Mouse (Mus musculus): ENCODE results near the gene Amph. TPM values are rescaled to one million over a fixed set of nuclear protein-coding genes. Genes with fewer than 3 reads are reported as not detected.

Gene Amph
- total and polyA plus RNA-seq, 2 experiments: 0.09 TPM; not detected in 1

GRCm38 (mm10) chr13:18949626-18950200, 1.7 kb downstream of the Amph start:
- no peak overlapping the region for H3K9ac ChIP-seq (ENCODE audit: low read depth, low read length)
- no peaks in the 10 kb centered on the region for H3K79me2 ChIP-seq (ENCODE audit: control insufficient read depth, insufficient read depth, low read length)
- WGBS: 48% methylated on average over 11 of the region's 11 CpGs
- no peak overlapping the region for H3K27ac ChIP-seq (replicated peaks; ENCODE audit: insufficient read depth, low read depth, low read length)
- no peak overlapping the region for H3K4me3 ChIP-seq (ENCODE audit: insufficient read depth, low read depth, low read length)
- H3K27me3 ChIP-seq (ENCODE audit: control insufficient read depth, insufficient read depth, low read length): peaks cover 10% of the 10 kb centered on the region; the same call in 1 of the 2 replicates
- no peak for DNase-seq (ENCODE audit: extremely low read depth, low read depth, low spot score)
- no peaks in the 10 kb centered on the region for H3K36me3 ChIP-seq (ENCODE audit: control insufficient read depth, insufficient read depth, low read length)
- no peaks in the 10 kb centered on the region for H3K4me1 ChIP-seq (ENCODE audit: control insufficient read depth, insufficient read depth, low read length)
- TF ChIP-seq POLR2A (IDR thresholded peaks at IDR 0.05; ENCODE audit: extremely low read depth, insufficient read depth, low read length): no peak
- no peak for TF ChIP-seq CTCF (IDR thresholded peaks at IDR 0.05; ENCODE audit: low read depth, low read length)

DNA sequence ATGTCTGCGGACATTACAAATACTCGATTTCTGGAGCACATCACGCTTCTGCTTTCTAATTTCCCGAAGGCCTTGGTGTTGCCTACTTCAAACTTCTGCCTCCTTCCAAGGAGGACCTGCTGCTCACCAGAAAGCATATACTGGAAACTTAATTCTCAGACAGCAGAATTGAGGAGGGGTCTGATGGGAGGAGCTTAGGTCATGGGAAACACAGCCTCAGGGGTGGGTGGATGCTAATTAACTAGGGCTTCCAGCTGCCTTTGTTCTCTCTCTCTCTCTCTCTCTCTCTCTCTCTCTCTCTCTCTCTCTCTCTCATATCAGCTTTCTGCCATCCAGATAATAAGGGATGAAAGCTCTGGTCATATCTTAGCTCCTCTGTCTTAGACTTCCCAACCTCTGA, 5.6 kb downstream of the Amph start:
- no peaks in the 10 kb centered on the region for H3K36me3 ChIP-seq (ENCODE audit: control insufficient read depth, insufficient read depth, low read length)
- no peak overlapping the region for H3K9ac ChIP-seq (ENCODE audit: low read depth, low read length)
- no peaks in the 10 kb centered on the region for H3K79me2 ChIP-seq (ENCODE audit: control insufficient read depth, insufficient read depth, low read length)
- no peak for DNase-seq (ENCODE audit: extremely low read depth, low read depth, low spot score)
- 84% methylated on average over 4 of the region's 4 CpGs for WGBS
- no peaks in the 10 kb centered on the region for H3K4me1 ChIP-seq (ENCODE audit: control insufficient read depth, insufficient read depth, low read length)
- TF ChIP-seq CTCF (IDR thresholded peaks at IDR 0.05; ENCODE audit: low read depth, low read length) (no peak), POLR2A (IDR thresholded peaks at IDR 0.05; ENCODE audit: extremely low read depth, insufficient read depth, low read length) (no peak)
- no peak overlapping the region for H3K27ac ChIP-seq (replicated peaks; ENCODE audit: insufficient read depth, low read depth, low read length)
- H3K27me3 ChIP-seq (ENCODE audit: control insufficient read depth, insufficient read depth, low read length): peaks cover 6% of the 10 kb centered on the region; the same call in 1 of the 2 replicates
- H3K4me3 ChIP-seq (ENCODE audit: insufficient read depth, low read depth, low read length): no peak overlapping the region

DNA sequence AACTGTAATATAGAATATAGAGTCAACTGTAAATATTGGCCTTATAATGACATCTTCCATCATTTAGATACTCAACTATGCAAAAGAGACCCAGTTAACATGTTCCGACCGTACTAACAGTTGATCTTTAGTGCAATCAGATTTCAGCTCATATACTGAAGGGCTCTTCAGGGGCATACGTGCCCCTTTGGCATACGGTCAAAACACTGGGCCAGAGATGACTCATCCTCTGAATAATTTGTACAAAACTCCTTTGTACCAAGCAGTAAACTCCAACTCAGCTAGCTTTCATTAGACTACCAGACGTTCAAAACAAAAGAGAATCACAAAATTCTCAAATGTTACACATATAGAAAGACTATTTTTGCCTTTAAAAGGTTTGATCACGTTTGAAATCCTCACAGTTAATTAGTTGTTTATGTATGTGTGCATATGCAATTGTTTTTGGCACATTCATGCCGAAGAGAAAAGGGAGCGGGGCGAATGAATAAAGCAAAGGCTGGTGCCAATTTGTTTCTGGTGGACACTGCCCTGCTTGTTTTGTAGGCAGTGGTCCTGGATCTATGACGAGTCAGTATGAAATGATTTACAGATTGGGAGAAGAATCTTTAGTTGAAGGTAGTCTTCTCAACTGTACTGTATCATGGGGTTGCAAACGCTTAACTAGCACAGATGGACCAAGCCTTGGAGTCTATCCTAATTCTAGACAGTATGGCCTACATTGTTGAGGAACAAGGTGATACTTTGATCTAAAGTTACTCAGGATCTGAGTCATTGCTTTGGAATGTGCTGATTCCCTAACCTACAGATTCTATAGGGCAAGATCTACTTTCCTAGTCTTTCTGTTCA, 8.3 kb downstream of the Amph start:
- TF ChIP-seq POLR2A (IDR thresholded peaks at IDR 0.05; ENCODE audit: extremely low read depth, insufficient read depth, low read length) (no peak), CTCF (IDR thresholded peaks at IDR 0.05; ENCODE audit: low read depth, low read length) (no peak)

GRCm38 (mm10) chr13:18957028-18957427, 9.0 kb downstream of the Amph start:
- Histone ChIP-seq H3K27ac (replicated peaks; ENCODE audit: insufficient read depth, low read depth, low read length) (no peak overlapping the region), H3K4me3 (ENCODE audit: insufficient read depth, low read depth, low read length) (no peak overlapping the region), H3K36me3 (ENCODE audit: control insufficient read depth, insufficient read depth, low read length) (no peaks in the 10 kb centered on the region), H3K4me1 (ENCODE audit: control insufficient read depth, insufficient read depth, low read length) (no peaks in the 10 kb centered on the region), H3K79me2 (ENCODE audit: control insufficient read depth, insufficient read depth, low read length) (no peaks in the 10 kb centered on the region), H3K9ac (ENCODE audit: low read depth, low read length) (no peak overlapping the region), H3K27me3 (ENCODE audit: control insufficient read depth, insufficient read depth, low read length) (no peaks in the 10 kb centered on the region)
- WGBS: 80% methylated on average over 3 of the region's 3 CpGs
- DNase-seq (ENCODE audit: extremely low read depth, low read depth, low spot score): no peak
- TF ChIP-seq CTCF (IDR thresholded peaks at IDR 0.05; ENCODE audit: low read depth, low read length) (no peak), POLR2A (IDR thresholded peaks at IDR 0.05; ENCODE audit: extremely low read depth, insufficient read depth, low read length) (no peak)

More for the DNA sequence above, 8.3 kb downstream of the Amph start:
- H3K4me1 ChIP-seq (ENCODE audit: control insufficient read depth, insufficient read depth, low read length): no peaks in the 10 kb centered on the region
- no peak overlapping the region for H3K4me3 ChIP-seq (ENCODE audit: insufficient read depth, low read depth, low read length)
- H3K79me2 ChIP-seq (ENCODE audit: control insufficient read depth, insufficient read depth, low read length): no peaks in the 10 kb centered on the region
- no peaks in the 10 kb centered on the region for H3K36me3 ChIP-seq (ENCODE audit: control insufficient read depth, insufficient read depth, low read length)
- DNase-seq (ENCODE audit: extremely low read depth, low read depth, low spot score): no peak
- H3K27ac ChIP-seq (replicated peaks; ENCODE audit: insufficient read depth, low read depth, low read length): no peak overlapping the region
- WGBS: 86% methylated on average over 11 of the region's 11 CpGs
- H3K9ac ChIP-seq (ENCODE audit: low read depth, low read length): no peak overlapping the region
- no peaks in the 10 kb centered on the region for H3K27me3 ChIP-seq (ENCODE audit: control insufficient read depth, insufficient read depth, low read length)

DNA sequence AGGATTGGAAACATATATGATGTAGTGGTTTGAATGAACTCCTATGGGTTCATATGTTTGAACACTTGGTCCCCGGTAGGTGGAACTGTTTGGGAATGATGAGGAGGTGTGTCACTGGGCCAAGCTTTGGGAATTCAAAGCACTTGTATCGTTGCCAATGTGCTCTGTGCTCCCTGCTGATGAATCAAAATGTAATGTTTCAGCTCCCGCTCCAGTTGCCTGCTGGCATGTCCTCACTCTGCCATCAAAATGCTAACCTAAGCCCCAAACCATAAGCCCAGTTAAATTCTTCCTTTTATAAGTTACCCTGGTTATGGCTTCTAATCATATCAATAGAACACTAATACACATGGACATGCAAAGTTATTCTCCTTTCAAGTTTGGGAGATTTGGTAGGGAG, 24.6 kb downstream of the Amph start:
- H3K4me1 ChIP-seq (ENCODE audit: control insufficient read depth, insufficient read depth, low read length): no peaks in the 10 kb centered on the region
- H3K4me3 ChIP-seq (ENCODE audit: insufficient read depth, low read depth, low read length): no peak overlapping the region
- no peak overlapping the region for H3K27ac ChIP-seq (replicated peaks; ENCODE audit: insufficient read depth, low read depth, low read length)
- DNase-seq (ENCODE audit: extremely low read depth, low read depth, low spot score): no peak
- 80% methylated on average over 3 of the region's 3 CpGs for WGBS
- H3K79me2 ChIP-seq (ENCODE audit: control insufficient read depth, insufficient read depth, low read length): no peaks in the 10 kb centered on the region
- TF ChIP-seq POLR2A (IDR thresholded peaks at IDR 0.05; ENCODE audit: extremely low read depth, insufficient read depth, low read length): no peak
- no peaks in the 10 kb centered on the region for H3K36me3 ChIP-seq (ENCODE audit: control insufficient read depth, insufficient read depth, low read length)
- no peaks in the 10 kb centered on the region for H3K27me3 ChIP-seq (ENCODE audit: control insufficient read depth, insufficient read depth, low read length)
- no peak overlapping the region for H3K9ac ChIP-seq (ENCODE audit: low read depth, low read length)

DNA sequence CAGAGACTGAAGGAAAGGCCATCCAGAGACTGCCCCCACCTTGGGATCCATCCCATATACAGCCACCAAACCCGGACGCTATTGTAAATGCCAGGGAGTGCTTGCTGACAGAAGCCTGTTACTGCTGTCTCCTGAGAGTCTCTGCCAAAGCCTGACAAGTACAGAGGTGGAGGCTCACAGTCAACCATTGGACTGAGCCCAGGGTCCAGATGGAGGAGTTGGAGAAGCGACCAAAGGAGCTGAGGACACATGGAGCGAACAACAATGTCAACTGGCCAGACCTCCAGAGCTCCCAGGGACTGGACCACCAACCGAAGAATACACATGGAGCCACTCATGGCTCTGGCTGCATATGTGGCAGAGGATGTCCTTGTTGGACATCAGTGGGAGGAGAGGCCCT, 26.3 kb downstream of the Amph start:
- TF ChIP-seq CTCF (IDR thresholded peaks at IDR 0.05; ENCODE audit: low read depth, low read length): no peak
- TF ChIP-seq POLR2A (IDR thresholded peaks at IDR 0.05; ENCODE audit: extremely low read depth, insufficient read depth, low read length): no peak
- H3K27ac ChIP-seq (replicated peaks; ENCODE audit: insufficient read depth, low read depth, low read length): no peak overlapping the region
- H3K4me1 ChIP-seq (ENCODE audit: control insufficient read depth, insufficient read depth, low read length): no peaks in the 10 kb centered on the region
- no peaks in the 10 kb centered on the region for H3K27me3 ChIP-seq (ENCODE audit: control insufficient read depth, insufficient read depth, low read length)
- 85% methylated on average over 5 of the region's 5 CpGs for WGBS
- H3K4me3 ChIP-seq (ENCODE audit: insufficient read depth, low read depth, low read length): no peak overlapping the region
- no peak for DNase-seq (ENCODE audit: extremely low read depth, low read depth, low spot score)
- no peaks in the 10 kb centered on the region for H3K79me2 ChIP-seq (ENCODE audit: control insufficient read depth, insufficient read depth, low read length)
- H3K9ac ChIP-seq (ENCODE audit: low read depth, low read length): no peak overlapping the region
- H3K36me3 ChIP-seq (ENCODE audit: control insufficient read depth, insufficient read depth, low read length): no peaks in the 10 kb centered on the region
